Mouse (Mus musculus) liver, adult 2 months (tissue): ENCODE measurements around the gene Lsm7. TPM values are rescaled to one million over a fixed set of nuclear protein-coding genes. Genes with fewer than 3 reads are reported as not detected.

Experiments
- DNase-seq: peaks from one replicate; pipeline ENCODE4 v3.0.0-alpha.2; 2011; ENCODE audit warnings: low read depth, low spot score; ENCODE audit errors: extremely low read depth
- H3K27ac ChIP-seq: fragments of 200-500 bp; replicated peaks from 2 replicates; pipeline ENCODE4 v1.5.1; 2012; ENCODE audit warnings: low read depth, mild to moderate bottlenecking, control low read depth, inconsistent platforms, low read length; ENCODE audit not compliant: insufficient read depth
- H3K27me3 ChIP-seq: fragments of 200-500 bp; 2 replicates; pipeline ENCODE4 v1.6.1; 2012; ENCODE audit warnings: mild to moderate bottlenecking, moderate library complexity, low read length, inconsistent platforms; ENCODE audit not compliant: control insufficient read depth, insufficient read depth
- H3K36me3 ChIP-seq: fragments of 200-500 bp; 2 replicates; pipeline ENCODE4 v1.6.1; 2012; ENCODE audit warnings: low read length, inconsistent platforms; ENCODE audit not compliant: control insufficient read depth, insufficient read depth
- H3K4me1 ChIP-seq: fragments of 200-500 bp; 2 replicates; pipeline ENCODE4 v1.6.1; 2011; ENCODE audit warnings: low read length; ENCODE audit not compliant: control insufficient read depth, insufficient read depth
- H3K4me3 ChIP-seq: fragments of 200-500 bp; 2 replicates; pipeline ENCODE4 v1.5.1; 2011; ENCODE audit warnings: low read depth, mild to moderate bottlenecking, control low read depth, low read length, moderate library complexity; ENCODE audit not compliant: insufficient read depth
- H3K79me2 ChIP-seq: fragments of 200-500 bp; 2 replicates; pipeline ENCODE4 v1.6.1; 2012; ENCODE audit warnings: inconsistent platforms, mild to moderate bottlenecking, low read length, moderate library complexity; ENCODE audit not compliant: control insufficient read depth, insufficient read depth
- H3K9ac ChIP-seq: fragments of 200-500 bp; 2 replicates; pipeline ENCODE4 v1.6.1; 2012; ENCODE audit warnings: low read depth, mild to moderate bottlenecking, control low read depth, inconsistent platforms, low read length
- CTCF ChIP-seq: fragments of 200-500 bp; IDR thresholded peaks from 2 replicates; pipeline ENCODE4 v1.5.1; 2011; ENCODE audit warnings: low read depth, low read length, control low read depth
- POLR2A ChIP-seq: fragments of 200-500 bp; IDR thresholded peaks from 2 replicates; pipeline ENCODE4 v1.6.1; 2011; ENCODE audit warnings: low read length, control low read depth; ENCODE audit not compliant: insufficient read depth; ENCODE audit errors: extremely low read depth
- WGBS: fragments of 180-500 bp; shearing (Covaris S2); methylation state at CpG from one replicate; pipeline ENCODE4 v1.1.7; 2018; 5-methylcytosine and 5-hydroxymethylcytosine counted together
- polyA plus RNA-seq: library from polyadenylated mRNA; depleted of rRNA; stranded (reverse); fragments of >200 nt; gene quantifications from 2 replicates; pipeline ENCODE4 v1.2.3, GENCODE M21; 2012
- total RNA-seq: library from RNA; depleted of rRNA; stranded (reverse); fragments of >200 nt; gene quantifications from 2 replicates; pipeline ENCODE4 v1.2.3, GENCODE M21; 2014

Lsm7 gene
- total and polyA plus RNA-seq, 2 experiments: 61.3 to 75.1 TPM

DNA sequence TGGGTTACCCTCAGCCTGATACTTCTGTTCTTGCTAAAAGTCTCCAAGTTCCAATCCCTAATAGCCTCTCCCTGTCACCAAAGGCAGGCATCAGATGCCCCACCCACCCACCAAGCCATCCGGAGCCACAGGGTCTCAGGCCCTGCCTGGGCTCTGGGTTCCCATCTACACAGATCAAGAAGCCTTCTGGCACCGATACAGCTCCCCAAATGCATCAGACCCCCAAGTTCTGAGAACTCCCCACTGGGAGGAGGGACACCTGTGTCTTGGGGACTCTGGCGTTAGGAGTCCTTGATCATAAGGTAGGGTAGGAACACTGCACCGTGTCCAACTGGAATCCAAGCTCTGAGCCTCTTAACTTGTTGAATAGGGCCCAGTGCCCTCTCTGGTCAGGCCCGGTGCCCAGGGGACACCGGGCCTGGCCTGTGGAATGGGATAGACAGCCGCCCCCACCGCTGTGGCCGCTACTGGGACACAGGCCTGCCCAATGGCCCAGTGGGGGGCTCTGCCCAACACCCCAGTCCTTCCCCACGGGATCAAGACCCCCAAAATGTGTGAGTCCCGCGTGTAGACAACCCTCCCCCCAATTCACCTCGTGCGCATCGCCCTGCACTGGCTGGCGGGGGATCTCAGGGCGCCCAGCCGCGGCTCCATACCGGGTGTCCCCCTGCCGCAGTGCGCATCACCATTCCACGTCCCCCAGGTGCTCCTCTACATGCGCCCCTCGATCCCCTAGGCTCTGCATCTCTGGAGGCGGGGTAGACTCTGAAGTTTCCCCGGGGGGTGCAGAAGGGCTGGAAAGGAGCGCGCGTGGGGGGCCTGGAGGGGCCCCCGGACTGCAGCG, 11.7 kb downstream of the Lsm7 start:
- Histone ChIP-seq H3K4me3 (no peak overlapping the region), H3K27me3 (peaks cover 3% of the 10 kb centered on the region; the same call in 1 of the 2 replicates), H3K9ac (no peak overlapping the region), H3K36me3 (no peaks in the 10 kb centered on the region), H3K4me1 (no peaks in the 10 kb centered on the region), H3K27ac (no peak overlapping the region), H3K79me2 (no peaks in the 10 kb centered on the region)
- DNase-seq: no peak
- 13% methylated on average over 32 of the region's 32 CpGs for WGBS
- TF ChIP-seq CTCF (no peak), POLR2A (no peak)

DNA sequence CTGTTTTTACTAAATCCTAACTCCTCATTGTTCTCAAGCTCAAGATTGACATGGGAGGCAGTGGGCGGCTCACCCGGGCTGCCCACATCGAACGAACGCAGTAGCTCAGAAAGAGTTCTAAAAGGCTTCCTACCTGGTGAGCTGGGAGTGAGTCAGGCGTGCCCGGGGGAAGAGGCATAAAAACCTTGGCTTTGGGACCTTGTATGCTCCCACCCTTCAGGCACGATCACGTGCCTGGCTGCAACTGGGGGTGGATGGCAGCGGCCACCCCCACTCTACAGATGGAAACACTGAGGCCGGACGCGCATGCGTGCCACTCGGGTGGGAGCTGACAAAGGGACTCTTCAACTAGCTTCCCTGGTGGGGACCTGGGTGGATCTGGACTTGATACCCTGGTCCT, 12.7 kb downstream of the Lsm7 start:
- H3K27ac ChIP-seq: no peak overlapping the region
- no peak for DNase-seq
- TF ChIP-seq CTCF (no peak), POLR2A (no peak)
- H3K36me3 ChIP-seq: no peaks in the 10 kb centered on the region
- no peak overlapping the region for H3K9ac ChIP-seq
- H3K27me3 ChIP-seq: peaks cover 3% of the 10 kb centered on the region; the same call in 1 of the 2 replicates
- no peaks in the 10 kb centered on the region for H3K79me2 ChIP-seq
- no peak overlapping the region for H3K4me3 ChIP-seq
- no peaks in the 10 kb centered on the region for H3K4me1 ChIP-seq
- WGBS: 80% methylated on average over 15 of the region's 15 CpGs

GRCm38 (mm10) chr10:80841685-80842084, 13.3 kb downstream of the Lsm7 start:
- Histone ChIP-seq H3K4me1 (no peaks in the 10 kb centered on the region), H3K27me3 (peaks cover 3% of the 10 kb centered on the region; the same call in 1 of the 2 replicates), H3K4me3 (no peak overlapping the region), H3K9ac (no peak overlapping the region), H3K36me3 (no peaks in the 10 kb centered on the region), H3K79me2 (no peaks in the 10 kb centered on the region), H3K27ac (no peak overlapping the region)
- 100% methylated on average over 2 of the region's 2 CpGs for WGBS
- no peak for DNase-seq
- no peak for TF ChIP-seq POLR2A
- no peak for TF ChIP-seq CTCF

DNA sequence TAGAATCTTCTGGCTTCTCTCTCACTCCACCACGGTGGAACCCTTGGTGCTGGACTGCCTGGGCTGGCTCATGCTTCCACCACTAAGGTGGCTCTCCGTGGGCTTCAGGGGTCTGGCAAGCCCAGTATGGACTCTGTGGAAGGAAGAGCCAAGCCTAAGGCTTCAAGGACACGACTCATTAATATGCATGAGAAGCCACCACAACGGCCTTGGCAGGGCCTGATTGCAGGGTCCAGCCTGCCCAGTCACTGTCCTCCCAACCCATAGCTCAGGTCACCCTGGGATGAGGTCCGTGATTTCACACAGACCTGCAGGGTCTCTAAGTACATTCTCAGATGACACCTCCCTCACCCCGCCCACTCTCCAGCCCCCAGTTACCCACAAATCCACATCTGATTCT, 15.2 kb downstream of the Lsm7 start:
- Histone ChIP-seq H3K27ac (no peak overlapping the region), H3K36me3 (no peaks in the 10 kb centered on the region), H3K4me3 (no peak overlapping the region), H3K4me1 (no peaks in the 10 kb centered on the region), H3K9ac (no peak overlapping the region), H3K27me3 (peaks cover 11% of the 10 kb centered on the region), H3K79me2 (no peaks in the 10 kb centered on the region)
- no peak for DNase-seq
- TF ChIP-seq CTCF (no peak), POLR2A (no peak)
- 63% methylated on average over 6 of the region's 6 CpGs for WGBS

DNA sequence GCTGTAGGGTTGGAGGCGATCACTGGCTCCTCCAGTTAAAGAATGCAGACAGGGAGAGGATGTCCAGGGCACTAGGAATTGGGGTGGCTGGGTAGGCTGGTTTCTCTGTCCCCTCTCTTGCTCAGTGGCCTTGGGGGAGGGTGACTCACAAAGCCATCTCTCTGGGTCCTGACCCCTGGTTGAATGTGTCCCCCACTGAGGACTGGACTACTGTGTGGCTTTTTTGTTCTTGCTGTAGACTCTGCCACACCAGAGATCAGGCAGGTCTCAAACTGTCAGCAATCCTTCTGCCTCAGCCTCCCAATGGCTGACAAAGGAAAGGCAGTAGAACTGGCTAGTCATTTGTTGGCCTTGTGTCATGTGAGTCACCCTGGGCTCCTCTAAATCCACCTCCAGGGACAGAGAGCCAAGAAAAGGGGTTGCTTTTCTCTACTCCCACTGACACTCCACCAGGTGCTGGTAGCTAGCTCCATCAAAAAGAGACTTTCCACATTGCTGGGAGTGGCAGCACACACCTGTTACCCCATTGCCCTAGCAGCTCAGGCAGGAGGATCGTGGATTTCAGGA, 16.6 kb downstream of the Lsm7 start:
- Histone ChIP-seq H3K27me3 (peaks cover 15% of the 10 kb centered on the region), H3K4me1 (no peaks in the 10 kb centered on the region), H3K36me3 (no peaks in the 10 kb centered on the region), H3K79me2 (no peaks in the 10 kb centered on the region), H3K9ac (no peak overlapping the region), H3K4me3 (no peak overlapping the region), H3K27ac (no peak overlapping the region)
- TF ChIP-seq POLR2A (no peak), CTCF (no peak)
- 73% methylated on average over 2 of the region's 2 CpGs for WGBS
- no peak for DNase-seq

- Histone ChIP-seq H3K4me1 (no peaks in the 10 kb centered on the region), H3K27me3 (peaks cover 15% of the 10 kb centered on the region), H3K79me2 (no peaks in the 10 kb centered on the region), H3K4me3 (no peak overlapping the region), H3K36me3 (no peaks in the 10 kb centered on the region), H3K9ac (no peak overlapping the region), H3K27ac (no peak overlapping the region)
- TF ChIP-seq POLR2A: no peak
- TF ChIP-seq CTCF: no peak
- no peak for DNase-seq
- 50% methylated on average over 2 of the region's 2 CpGs for WGBS
These were observed 17.2 kb downstream of the Lsm7 start for GRCm38 (mm10) chr10:80837827-80838226.
